Comparison of ENCODE assay signal across 7 mouse cellular contexts in genomic region chr4:107844971-107845370, GRCm38 (mm10). TPM values are rescaled to one million over a fixed set of nuclear protein-coding genes. Genes with fewer than 3 reads are reported as not detected.
DNase-seq lines count a peak whose midpoint lies in the region; TF ChIP-seq lines count a peak whose summit lies in the region.

No protein-coding gene starts in this region.

- H3K4me1 ChIP-seq in E14TG2a.4 (replicated peaks; ENCODE audit: low read depth, low read length), result peaks cover 22% of the 10 kb centered on the region
- H3K4me1 ChIP-seq in midbrain, embryonic 10.5 days, result peaks cover 55% of the 10 kb centered on the region

- no peaks in the 10 kb centered on the region for H3K36me3 ChIP-seq in E14TG2a.4 (ENCODE audit: insufficient read depth, low read length)
- H3K36me3 ChIP-seq in midbrain, embryonic 10.5 days, result peaks cover 54% of the 10 kb centered on the region

- DNase-seq in adrenal gland, adult 2 months, result peak; percentile 59
- DNase-seq in embryo, embryonic 11 days, result peak; percentile 74
- peak; percentile 75 to 83 for DNase-seq in heart, postnatal 36 days
- DNase-seq in left cerebral cortex, adult 11 months (ENCODE audit: low spot score), result peak; percentile 63
- peak; percentile 81 for DNase-seq in midbrain, embryonic 10.5 days (ENCODE audit: low spot score)
- DNase-seq in right cerebral cortex, postnatal 4 days, result peak; percentile 90

- intact Hi-C loops in heart, postnatal 36 days (cut with DNase I), result loop anchor here (1.0 to 10.0 kb wide), 2 partner anchors 107 to 420 kb away; no protein-coding TSS in a partner anchor

- WGBS in midbrain, embryonic 10.5 days, result 6% methylated on average over 10 of the region's 10 CpGs

- TF ChIP-seq CTCF in E14TG2a.4 (conservative IDR thresholded peaks at IDR 0.05; ENCODE audit: low read length), result peak; percentile 87

- no peak overlapping the region; the same call in 1 of the 2 replicates for H3K27ac ChIP-seq in midbrain, embryonic 10.5 days (replicated peaks)

- H3K4me3 ChIP-seq in E14TG2a.4 (replicated peaks; ENCODE audit: low read length), result no peak overlapping the region
- H3K4me3 ChIP-seq in midbrain, embryonic 10.5 days, result no peak overlapping the region

- no peaks in the 10 kb centered on the region for H3K9me3 ChIP-seq in E14TG2a.4 (ENCODE audit: low read length)
- no peaks in the 10 kb centered on the region for H3K9me3 ChIP-seq in midbrain, embryonic 10.5 days (replicated peaks)

- peaks cover 44% of the 10 kb centered on the region for H3K27me3 ChIP-seq in E14TG2a.4 (ENCODE audit: insufficient read depth, low read length)
- H3K27me3 ChIP-seq in midbrain, embryonic 10.5 days (ENCODE audit: low read depth, poor library complexity, severe bottlenecking), result peaks cover 37% of the 10 kb centered on the region

RNA-seq across cellular contexts. Expression of gene Magoh, which starts 34.6 kb away (rescaled TPM):
- 10 to 100 TPM; 70.2 to 77.2 TPM for total RNA-seq in adrenal gland, adult 2 months (2021)
- 15.2 and 17.8 TPM in 2 replicates for polyA plus RNA-seq in adrenal gland, adult 2 months (2012; rRNA removed)
- 10 to 100 TPM; 43.0 to 43.5 TPM for total RNA-seq in heart, postnatal 36 days (2021)
- 219 and 263 TPM in 2 replicates for polyA plus RNA-seq in midbrain, embryonic 10.5 days (2016; fragmentation: Nextera tagmentation; extraction: Ambion mirVana)

RNA-seq across cellular contexts. Expression of gene Lrp8, which starts 42.9 kb away (rescaled TPM):
- total RNA-seq in adrenal gland, adult 2 months (2021), result 1 to 10 TPM; 9.5 to 9.8 TPM
- 14.0 and 15.9 TPM in 2 replicates for polyA plus RNA-seq in adrenal gland, adult 2 months (2012; rRNA removed)
- total RNA-seq in heart, postnatal 36 days (2021), result 1 to 10 TPM in 1 of 2 experiments, under 1 TPM in 1; 0.97 to 1.1 TPM
- polyA plus RNA-seq in midbrain, embryonic 10.5 days (2016; fragmentation: Nextera tagmentation; extraction: Ambion mirVana), result 10.4 and 15.0 TPM in 2 replicates

RNA-seq across cellular contexts. Expression of gene 0610037L13Rik, which starts 44.6 kb away (rescaled TPM):
- 10 to 100 TPM; 74.1 to 77.3 TPM for total RNA-seq in adrenal gland, adult 2 months (2021)
- 12.9 and 16.2 TPM in 2 replicates for polyA plus RNA-seq in adrenal gland, adult 2 months (2012; rRNA removed)
- total RNA-seq in heart, postnatal 36 days (2021), result 10 to 100 TPM; 53.2 to 54.3 TPM
- polyA plus RNA-seq in midbrain, embryonic 10.5 days (2016; fragmentation: Nextera tagmentation; extraction: Ambion mirVana), result 113 TPM in 2 replicates

Comparison
In these comparisons a context has a peak if more than half of its experiments do, and no peak if none do; other contexts are left out.
1. RNA of gene Lrp8, which starts 42.9 kb away (total RNA-seq): 9.5 to 9.8 TPM in adrenal gland, adult 2 months; 0.97 to 1.1 TPM in heart, postnatal 36 days; every median in the first group is over 4 times any median in the second.
2. Peak in every context shown above with its lines, with median percentiles within 50 percentile points of each other: DNase-seq.